Mouse (Mus musculus): ENCODE results near the gene Tecr.

Gene Tecr

DNA sequence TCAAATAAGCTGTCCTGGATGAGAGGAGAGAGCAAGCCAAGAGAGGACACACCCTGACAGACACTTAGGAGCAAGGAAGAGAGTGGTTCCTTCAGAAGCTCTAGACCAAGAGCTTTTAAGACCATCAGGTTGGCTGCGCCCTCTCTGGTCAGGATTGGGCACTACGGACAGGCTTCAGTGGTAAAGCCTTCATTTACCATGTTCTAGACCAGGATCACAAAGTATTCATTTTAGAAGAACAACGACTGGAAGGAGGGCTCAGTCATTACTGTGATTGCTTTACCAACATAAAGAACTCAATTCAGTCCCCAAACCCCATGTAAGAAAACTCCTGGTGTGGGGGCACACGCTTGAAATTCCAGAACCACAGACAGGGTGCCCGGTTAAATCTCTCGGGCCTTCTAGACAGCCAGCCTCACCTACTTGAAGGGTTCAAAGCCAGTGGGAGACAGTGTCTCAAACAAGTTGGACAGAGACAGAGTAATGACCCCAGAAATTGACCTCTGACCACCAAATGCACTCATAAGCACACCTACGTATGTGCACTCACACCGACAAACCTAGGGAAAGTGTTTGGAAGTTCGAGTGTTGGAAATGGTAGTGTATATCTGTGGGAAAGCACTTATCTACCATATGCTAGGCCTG is 41.9 kb downstream of the Tecr start:
- in situ Hi-C loops (cut with MboI, MseI) = no loop called here

- in situ Hi-C loops (cut with MboI, MseI) = no loop called here
Measured at GRCm38 (mm10) chr8:83563246-83563645, 44.5 kb downstream of the Tecr start.

- in situ Hi-C loops (cut with MboI, MseI) = no loop called here
Measured at GRCm38 (mm10) chr8:83562669-83563068, 45.1 kb downstream of the Tecr start.

GRCm38 (mm10) chr8:83535736-83536135 is 72.0 kb downstream of the Tecr start, which contains the start of gene Olfr370:
Gene Olfr370, plus strand, starts transcription at chr8:83535780.
- in situ Hi-C loops (cut with MboI, MseI) = no loop called here

DNA sequence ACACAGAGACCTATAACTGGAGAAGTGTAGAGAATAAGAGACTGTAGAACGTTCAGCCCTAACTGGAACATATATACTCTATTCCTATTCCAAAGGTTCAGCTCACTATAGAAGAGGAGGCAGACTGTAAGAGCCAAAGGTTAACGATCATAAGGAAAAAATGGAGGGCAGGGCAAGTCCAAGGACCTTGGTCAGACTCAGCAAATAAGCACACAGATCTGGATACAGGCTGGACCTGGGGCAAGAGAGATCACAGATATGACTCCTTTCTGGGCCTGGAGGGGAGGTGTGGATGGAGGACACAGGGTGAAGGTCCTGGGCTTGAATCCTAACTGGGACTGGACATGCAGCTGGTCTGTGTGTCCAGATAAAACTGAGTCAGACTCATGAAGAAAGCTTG is 73.0 kb downstream of the Tecr start:
- in situ Hi-C loops (cut with MboI, MseI) = no loop called here

All from T-helper 2 cell (primary cell).